Mouse (Mus musculus) limb, embryonic 10.5 days (tissue): ENCODE results near the gene Tmem33. TPM values are rescaled to one million over a fixed set of nuclear protein-coding genes. Genes with fewer than 3 reads are reported as not detected.

Source experiments
- DNase-seq: peaks from one replicate; pipeline ENCODE4 v3.0.0-alpha.2; 2017; ENCODE audit warnings: low spot score
- H3K27ac ChIP-seq: fragments of 300-500 bp; sonication (generic); 2 replicates; pipeline ENCODE4 v1.5.1; 2016; ENCODE audit warnings: mild to moderate bottlenecking
- H3K27me3 ChIP-seq: fragments of 300-500 bp; sonication (generic); 2 replicates; pipeline ENCODE4 v1.6.1; 2016; ENCODE audit warnings: low read depth, mild to moderate bottlenecking; ENCODE audit not compliant: poor library complexity, severe bottlenecking
- H3K36me3 ChIP-seq: fragments of 300-500 bp; sonication (generic); 2 replicates; pipeline ENCODE4 v1.6.1; 2016; ENCODE audit warnings: mild to moderate bottlenecking, moderate library complexity
- H3K4me1 ChIP-seq: fragments of 300-500 bp; sonication (generic); 2 replicates; pipeline ENCODE4 v1.6.1; 2016
- H3K4me3 ChIP-seq: fragments of 300-500 bp; sonication (generic); 2 replicates; pipeline ENCODE4 v1.5.1; 2016; ENCODE audit warnings: mild to moderate bottlenecking, moderate library complexity
- H3K9me3 ChIP-seq: fragments of 300-500 bp; sonication (generic); replicated peaks from 2 replicates; pipeline ENCODE4 v1.6.1; 2016; ENCODE audit warnings: mild to moderate bottlenecking
- WGBS: fragments of 180-500 bp; shearing (Covaris S2); methylation state at CpG from one replicate; pipeline ENCODE4 v1.1.7; 2016; 5-methylcytosine and 5-hydroxymethylcytosine counted together
- polyA plus RNA-seq: library from polyadenylated mRNA; unstranded; fragments of >200 nt; fragmentation: Nextera tagmentation; extraction: Ambion mirVana; gene quantifications from 2 replicates; pipeline ENCODE4 v1.2.1, GENCODE M21; 2016

Gene Tmem33
- polyA plus RNA-seq, 1 experiment from 2014 or later = 99.6 TPM

DNA sequence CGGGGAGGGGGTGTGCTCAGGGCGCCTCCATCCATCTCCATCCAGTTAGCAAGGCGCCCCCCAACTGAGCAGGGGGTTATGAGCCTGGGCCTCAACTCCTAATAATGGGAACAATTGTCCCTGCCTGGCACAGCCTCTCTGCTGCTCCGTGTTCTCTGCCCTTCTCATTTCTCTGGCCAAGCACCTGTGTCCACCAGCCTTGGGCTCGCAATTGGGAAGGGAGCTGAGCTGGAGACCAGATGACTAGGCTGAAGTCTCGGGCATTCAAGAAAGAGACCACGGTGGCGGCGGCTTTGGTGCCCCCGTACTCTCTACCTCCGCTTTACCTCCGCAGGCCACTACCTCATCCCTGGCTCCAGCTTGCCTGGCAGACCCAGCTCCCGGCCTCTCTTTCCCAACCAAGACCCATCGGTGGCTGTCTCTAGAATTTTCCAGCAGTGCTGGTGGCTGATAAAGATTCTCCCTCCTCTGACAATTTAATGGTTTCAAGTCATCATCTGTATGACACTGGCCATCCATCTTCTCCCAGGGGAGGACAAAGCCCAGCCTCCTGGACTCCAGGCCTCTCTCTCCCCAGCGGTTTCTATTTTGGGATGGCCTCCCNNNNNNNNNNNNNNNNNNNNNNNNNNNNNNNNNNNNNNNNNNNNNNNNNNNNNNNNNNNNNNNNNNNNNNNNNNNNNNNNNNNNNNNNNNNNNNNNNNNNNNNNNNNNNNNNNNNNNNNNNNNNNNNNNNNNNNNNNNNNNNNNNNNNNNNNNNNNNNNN is 32.5 kb upstream of the Tmem33 start:
- peak; percentile 56 for DNase-seq
- H3K4me1 ChIP-seq = peaks cover 31% of the 10 kb centered on the region
- no peak overlapping the region for H3K27ac ChIP-seq
- H3K27me3 ChIP-seq = peaks cover 100% of the 10 kb centered on the region
- H3K4me3 ChIP-seq = no peak overlapping the region
- under 1% methylated on average over 15 of the region's 15 CpGs for WGBS
- 0 out of 2 replicates have a peak, but pooled peaks cover 3% of the 10 kb centered on the region for H3K9me3 ChIP-seq
- H3K36me3 ChIP-seq = no peaks in the 10 kb centered on the region

- WGBS = 48% methylated on average over 4 of the region's 4 CpGs
- H3K4me1 ChIP-seq = peaks cover 12% of the 10 kb centered on the region
- no peaks in the 10 kb centered on the region for H3K9me3 ChIP-seq
- no peak overlapping the region for H3K27ac ChIP-seq
- no peak overlapping the region for H3K4me3 ChIP-seq
- peaks cover 81% of the 10 kb centered on the region for H3K27me3 ChIP-seq
- no peaks in the 10 kb centered on the region for H3K36me3 ChIP-seq
- no peak for DNase-seq
These were observed 25.7 kb upstream of the Tmem33 start for GRCm38 (mm10) chr5:67234682-67235081.

DNA sequence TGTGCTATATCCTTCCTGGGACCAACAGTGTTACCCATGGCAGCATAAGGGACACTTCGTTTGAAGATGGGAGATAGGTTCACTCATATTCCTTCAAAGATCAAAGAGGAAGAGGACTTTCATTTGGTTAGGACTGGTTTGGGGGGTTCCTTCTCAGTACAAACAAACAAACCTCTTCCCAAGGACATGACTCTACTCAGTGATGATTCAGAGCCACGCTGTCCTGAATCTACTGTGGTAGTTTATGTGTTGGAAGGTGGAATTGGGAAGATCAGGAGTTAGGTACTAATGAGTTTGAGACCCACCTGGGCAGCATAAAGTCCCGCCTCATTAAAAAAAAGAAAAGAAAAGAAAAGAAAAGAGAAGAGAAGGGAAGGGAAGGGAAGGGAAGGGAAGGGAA is 24.9 kb upstream of the Tmem33 start:
- H3K27ac ChIP-seq = no peak overlapping the region
- H3K4me1 ChIP-seq = peaks cover 7% of the 10 kb centered on the region
- H3K36me3 ChIP-seq = no peaks in the 10 kb centered on the region
- WGBS = 57% methylated on average over 3 of the region's 3 CpGs
- H3K27me3 ChIP-seq = peaks cover 75% of the 10 kb centered on the region
- no peak overlapping the region for H3K4me3 ChIP-seq
- no peak for DNase-seq
- no peaks in the 10 kb centered on the region for H3K9me3 ChIP-seq

- no peak for DNase-seq
- Histone ChIP-seq H3K4me3 (no peak overlapping the region), H3K36me3 (no peaks in the 10 kb centered on the region), H3K27ac (no peak overlapping the region), H3K4me1 (no peaks in the 10 kb centered on the region), H3K27me3 (peaks cover 64% of the 10 kb centered on the region), H3K9me3 (no peaks in the 10 kb centered on the region)
- WGBS = 89% methylated on average over 3 of the region's 3 CpGs
These were observed 23.8 kb upstream of the Tmem33 start for GRCm38 (mm10) chr5:67236601-67237000.

- 2% methylated on average over 1 of the region's 1 CpGs for WGBS
- Histone ChIP-seq H3K4me1 (no peaks in the 10 kb centered on the region), H3K9me3 (no peaks in the 10 kb centered on the region), H3K27ac (no peak overlapping the region), H3K36me3 (no peaks in the 10 kb centered on the region), H3K27me3 (peaks cover 47% of the 10 kb centered on the region), H3K4me3 (no peak overlapping the region)
- no peak for DNase-seq
These were observed 22.1 kb upstream of the Tmem33 start for GRCm38 (mm10) chr5:67238303-67238702.

DNA sequence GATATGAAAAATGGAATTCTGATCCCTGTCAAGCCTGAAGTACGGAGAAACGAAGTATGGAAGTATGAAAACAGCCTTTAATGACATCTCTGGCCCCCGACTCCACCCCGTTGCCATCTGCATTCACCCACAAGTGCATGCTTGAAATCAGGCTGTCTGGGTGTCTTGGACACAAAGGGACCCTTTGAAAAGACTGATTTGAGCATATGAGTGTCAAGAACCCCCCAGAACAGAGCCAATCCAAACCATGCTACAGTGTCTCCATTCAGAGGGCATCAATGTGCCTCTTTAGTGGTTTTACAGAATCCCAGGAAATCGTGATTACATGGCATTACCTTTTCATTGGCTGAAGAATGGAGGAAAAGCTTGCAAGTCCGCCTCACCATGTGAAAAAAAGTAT is 18.7 kb upstream of the Tmem33 start:
- Histone ChIP-seq H3K4me1 (no peaks in the 10 kb centered on the region), H3K27ac (no peak overlapping the region), H3K4me3 (no peak overlapping the region), H3K27me3 (peaks cover 24% of the 10 kb centered on the region), H3K36me3 (no peaks in the 10 kb centered on the region), H3K9me3 (no peaks in the 10 kb centered on the region)
- 88% methylated on average over 6 of the region's 6 CpGs for WGBS
- DNase-seq = no peak

DNA sequence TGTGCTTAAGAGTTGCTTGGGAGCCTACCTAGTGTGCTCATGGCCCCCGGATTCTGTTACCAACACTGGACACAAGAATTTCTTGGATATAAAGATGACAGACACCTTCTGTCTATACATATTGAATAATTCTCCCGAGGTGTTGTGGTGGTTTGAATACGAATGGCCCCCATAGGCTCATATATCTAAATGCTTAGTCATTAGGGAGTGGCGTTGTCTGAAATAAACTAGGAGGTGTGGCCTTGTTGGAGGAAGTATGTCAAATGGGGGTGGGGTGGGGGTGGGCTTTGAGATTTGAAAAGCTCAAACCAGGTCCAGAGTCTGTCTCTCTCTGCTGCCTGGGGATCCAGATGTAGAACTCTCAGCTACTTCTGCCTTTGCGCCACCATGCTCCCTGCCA is 17.1 kb upstream of the Tmem33 start:
- Histone ChIP-seq H3K27me3 (peaks cover 32% of the 10 kb centered on the region), H3K27ac (no peak overlapping the region), H3K4me3 (no peak overlapping the region), H3K4me1 (no peaks in the 10 kb centered on the region), H3K36me3 (no peaks in the 10 kb centered on the region), H3K9me3 (no peaks in the 10 kb centered on the region)
- DNase-seq = no peak
- 89% methylated on average over 5 of the region's 5 CpGs for WGBS

GRCm38 (mm10) chr5:67252261-67252660 is 8.1 kb upstream of the Tmem33 start:
- Histone ChIP-seq H3K27ac (no peak overlapping the region), H3K9me3 (no peaks in the 10 kb centered on the region), H3K4me3 (no peak overlapping the region), H3K36me3 (no peaks in the 10 kb centered on the region), H3K27me3 (peaks cover 6% of the 10 kb centered on the region), H3K4me1 (peaks cover 3% of the 10 kb centered on the region; the same call in 1 of the 2 replicates)
- DNase-seq = no peak
- WGBS = 81% methylated on average over 4 of the region's 4 CpGs

GRCm38 (mm10) chr5:67255664-67256063 is 4.7 kb upstream of the Tmem33 start:
- H3K36me3 ChIP-seq = no peaks in the 10 kb centered on the region
- 58% methylated on average over 8 of the region's 8 CpGs for WGBS
- H3K27me3 ChIP-seq = no peaks in the 10 kb centered on the region
- peaks cover 19% of the 10 kb centered on the region for H3K4me1 ChIP-seq
- H3K27ac ChIP-seq = no peak overlapping the region
- no peak overlapping the region for H3K4me3 ChIP-seq
- H3K9me3 ChIP-seq = no peaks in the 10 kb centered on the region
- no peak for DNase-seq

GRCm38 (mm10) chr5:67258473-67258872 is 1.9 kb upstream of the Tmem33 start:
- Histone ChIP-seq H3K9me3 (no peaks in the 10 kb centered on the region), H3K4me1 (peaks cover 26% of the 10 kb centered on the region), H3K27me3 (no peaks in the 10 kb centered on the region), H3K36me3 (peaks cover 14% of the 10 kb centered on the region), H3K27ac (no peak overlapping the region), H3K4me3 (no peak overlapping the region)
- no peak for DNase-seq
- 70% methylated on average over 9 of the region's 9 CpGs for WGBS

- peak overlapping the region; percentile 89 for H3K4me3 ChIP-seq
- WGBS = 0% methylated on average over 9 of the region's 9 CpGs
- H3K27ac ChIP-seq = peak overlapping the region; percentile 94
- H3K9me3 ChIP-seq = no peaks in the 10 kb centered on the region
- DNase-seq = no peak
- H3K27me3 ChIP-seq = no peaks in the 10 kb centered on the region
- peaks cover 31% of the 10 kb centered on the region for H3K36me3 ChIP-seq
- peaks cover 26% of the 10 kb centered on the region for H3K4me1 ChIP-seq
These were observed 220 bp upstream of the Tmem33 start for GRCm38 (mm10) chr5:67260159-67260530.

- Histone ChIP-seq H3K27ac (no peak overlapping the region), H3K36me3 (peaks cover 59% of the 10 kb centered on the region), H3K9me3 (no peaks in the 10 kb centered on the region), H3K27me3 (no peaks in the 10 kb centered on the region), H3K4me1 (peaks cover 22% of the 10 kb centered on the region), H3K4me3 (no peak overlapping the region)
- WGBS = 94% methylated on average over 7 of the region's 7 CpGs
- DNase-seq = no peak
These were observed 2.6 kb downstream of the Tmem33 start for GRCm38 (mm10) chr5:67262964-67263363.

DNA sequence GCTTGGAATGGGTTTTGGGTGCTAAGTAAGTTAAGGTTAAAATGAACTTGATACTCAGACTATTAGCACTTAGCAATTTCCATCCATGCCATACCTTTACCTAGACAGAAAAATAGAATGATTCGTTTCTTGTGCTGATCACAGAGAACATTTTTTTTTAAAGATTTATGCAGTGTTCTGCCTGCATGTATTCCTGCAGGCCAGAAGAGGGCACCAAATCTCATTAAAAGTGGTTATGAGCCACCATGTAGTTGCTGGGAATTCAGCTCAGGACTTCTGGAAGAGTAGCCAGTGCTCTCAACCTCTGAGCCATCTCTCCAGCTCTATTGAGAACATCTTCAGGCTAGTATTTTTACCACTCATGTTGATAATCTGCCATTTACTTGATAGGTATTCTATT is 5.7 kb downstream of the Tmem33 start:
- Histone ChIP-seq H3K27me3 (no peaks in the 10 kb centered on the region), H3K4me3 (no peak overlapping the region), H3K36me3 (peaks cover 77% of the 10 kb centered on the region), H3K9me3 (no peaks in the 10 kb centered on the region), H3K4me1 (peaks cover 7% of the 10 kb centered on the region), H3K27ac (no peak overlapping the region)
- no peak for DNase-seq
- 91% methylated on average over 1 of the region's 1 CpGs for WGBS

DNA sequence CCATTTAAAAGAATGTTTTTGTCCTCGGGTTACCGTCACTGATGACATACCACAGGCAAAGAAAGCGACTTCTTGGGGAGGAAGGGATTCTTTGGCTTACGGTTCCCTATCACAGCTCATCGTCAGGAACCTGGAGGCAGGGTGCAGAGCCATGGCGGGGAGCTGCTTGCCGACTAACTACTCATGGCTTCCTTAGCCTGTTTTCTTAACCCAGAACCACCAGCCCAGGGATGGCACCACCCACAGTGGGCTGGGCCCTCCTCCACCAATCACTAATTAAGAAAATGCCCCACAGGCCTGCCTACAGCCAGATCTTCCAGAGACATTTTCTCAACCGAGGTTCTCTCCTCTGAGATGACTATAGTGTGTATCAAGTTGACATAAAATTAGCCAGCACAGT is 8.9 kb downstream of the Tmem33 start:
- Histone ChIP-seq H3K36me3 (peaks cover 55% of the 10 kb centered on the region), H3K27me3 (no peaks in the 10 kb centered on the region), H3K4me1 (no peaks in the 10 kb centered on the region), H3K27ac (no peak overlapping the region), H3K9me3 (no peaks in the 10 kb centered on the region), H3K4me3 (no peak overlapping the region)
- no peak for DNase-seq
- WGBS = 95% methylated on average over 8 of the region's 8 CpGs
